Mouse (Mus musculus): ENCODE measurements around the gene Cort. TPM values are rescaled to one million over a fixed set of nuclear protein-coding genes. Genes with fewer than 3 reads are reported as not detected.

Cort gene
- polyA plus RNA-seq (2017; shearing (Covaris generic)): not detected

GRCm38 (mm10) chr4:149126663-149127062, at the start of gene Cort:
TSS of gene Cort (minus strand) at chr4:149126763.

GRCm38 (mm10) chr4:149166215-149166946, 39.8 kb upstream of the Cort start, which contains the start of gene Pgd:
TSS of gene Pgd (minus strand) at chr4:149166771.

GRCm38 (mm10) chr4:149136982-149137770, 10.6 kb upstream of the Cort start, which contains the start of gene Cenps:
TSS of gene Cenps (minus strand) at chr4:149137629.

GRCm38 (mm10) chr4:149103875-149104561, 22.5 kb downstream of the Cort start, which contains the start of gene Dffa:
TSS of gene Dffa (plus strand) at chr4:149104146.

GRCm38 (mm10) chr4:149099369-149100017, 27.1 kb downstream of the Cort start, which contains the start of gene Pex14:
TSS of gene Pex14 (minus strand) at chr4:149099876.

Other genes starting within 250 kb of the Cort start
- 41.8 TPM for gene Pex14, start 26.9 kb downstream of the Cort start, polyA plus RNA-seq (2017; shearing (Covaris generic))
- gene Dffa, start 22.6 kb downstream of the Cort start, polyA plus RNA-seq (2017; shearing (Covaris generic)): 38.1 TPM
- gene Cenps, start 10.9 kb upstream of the Cort start, polyA plus RNA-seq (2017; shearing (Covaris generic)): 5.5 TPM
- 82.2 TPM for gene Pgd, start 40.0 kb upstream of the Cort start, polyA plus RNA-seq (2017; shearing (Covaris generic))
- gene Kif1b, start 180.9 kb upstream of the Cort start, polyA plus RNA-seq (2017; shearing (Covaris generic)): 10.1 TPM

All from inflammation-experienced regulatory T-cells, adult 16 weeks (primary cell).